19 mouse cellular contexts compared by ENCODE assay signal in genomic region chr17:30297432-30297831, GRCm38 (mm10).
"Had no signal": no experiment of that assay in that cellular context is flagged by ENCODE, and none has a peak within 500 bp of the region (broad histone marks: within the 10 kb centered on the region; RNA-seq: fewer than 3 reads in every experiment).

No protein-coding gene starts in this region.

- H3K4me2 ChIP-seq: lung, embryonic 14.5 days; midbrain, embryonic 11.5 days; midbrain, embryonic 13.5 days; neural tube, embryonic 12.5 days; neural tube, embryonic 15.5 days; stomach, embryonic 15.5 days had no signal

- H3K27ac ChIP-seq: liver, embryonic 14.5 days; midbrain, embryonic 13.5 days; neural tube, embryonic 12.5 days; neural tube, embryonic 15.5 days; stomach, embryonic 15.5 days; stomach, postnatal 0 days had no signal

- H3K36me3 ChIP-seq: neural tube, embryonic 15.5 days had no signal

- ATAC-seq: midbrain, embryonic 13.5 days; midbrain, embryonic 16.5 days had no signal

- H3K4me1 ChIP-seq: stomach, embryonic 15.5 days had no signal

- DNase-seq: lung, adult 18-20 months; lung, embryonic 14.5 days; lung, postnatal 10 days; lung, postnatal 4 days; retina, postnatal 1 day; right cerebral cortex, adult 18-20 months; right cerebral cortex, postnatal 25 days; right cerebral cortex, postnatal 4 days; thymus, adult 2 months; thymus, postnatal 25 days had no signal

- H3K4me3 ChIP-seq: midbrain, embryonic 13.5 days; myocyte; neural tube, embryonic 12.5 days; neural tube, embryonic 15.5 days; stomach, embryonic 15.5 days had no signal

- H3K9me3 ChIP-seq: midbrain, embryonic 13.5 days; neural tube, embryonic 12.5 days; neural tube, embryonic 15.5 days; stomach, embryonic 15.5 days had no signal

- H3K27me3 ChIP-seq: midbrain, embryonic 13.5 days; neural tube, embryonic 12.5 days; neural tube, embryonic 15.5 days; stomach, embryonic 15.5 days had no signal

- H3K9ac ChIP-seq: liver, embryonic 14.5 days; lung, embryonic 14.5 days; midbrain, embryonic 13.5 days; neural tube, embryonic 12.5 days; neural tube, embryonic 15.5 days; stomach, embryonic 15.5 days had no signal
